Mouse (Mus musculus): ENCODE measurements at regions not wholly inside any gene's neighbourhood (a gene's known extent, or its start where the extent isn't known, plus 50 kb on each side); places are given as distances from the start of the nearest gene placed in this dataset.

DNA sequence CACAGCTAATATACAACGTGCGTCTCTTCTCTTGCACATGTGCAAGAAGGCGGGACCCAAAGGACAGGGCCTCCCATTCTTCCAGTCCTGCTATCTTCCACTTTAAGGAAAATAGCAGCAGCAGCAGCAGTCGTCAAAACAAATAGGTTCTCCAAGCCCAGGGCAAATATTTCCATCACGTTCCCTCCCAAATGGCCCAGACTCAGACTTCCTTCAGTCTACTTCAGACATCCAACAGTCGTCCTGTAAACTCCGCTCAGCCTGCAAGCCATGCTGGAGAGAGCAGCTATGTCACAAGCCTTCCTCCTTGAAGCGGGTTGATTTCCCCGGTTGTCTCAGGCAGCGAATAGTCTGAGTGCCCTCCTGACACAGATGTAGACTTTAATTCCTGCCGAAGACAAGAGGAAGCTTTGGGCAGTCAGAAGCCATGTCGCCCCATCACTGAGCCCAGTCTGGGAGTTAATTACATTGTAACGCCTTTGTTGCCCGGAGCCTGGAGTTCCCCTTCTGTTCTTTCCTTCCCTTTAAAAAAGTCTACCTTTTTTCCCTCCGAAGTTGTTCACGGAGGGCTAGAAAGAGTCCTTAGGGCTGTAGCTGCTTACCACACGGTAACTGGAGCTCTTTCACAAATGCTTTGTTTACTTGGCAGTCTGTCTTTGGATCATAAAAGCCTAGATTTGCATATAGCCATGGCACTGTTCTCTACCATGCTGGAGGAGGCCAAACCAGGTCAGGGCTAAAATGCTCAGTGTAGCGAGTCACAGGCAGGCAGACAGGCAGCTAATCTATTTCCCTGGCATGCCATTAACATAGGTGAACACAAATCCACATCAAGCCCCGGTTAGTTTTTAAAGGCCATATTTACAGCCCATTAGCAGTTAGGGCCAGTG lies 236.7 kb downstream of the Gm10260 start:
- peak; percentile 46 for DNase-seq

DNA sequence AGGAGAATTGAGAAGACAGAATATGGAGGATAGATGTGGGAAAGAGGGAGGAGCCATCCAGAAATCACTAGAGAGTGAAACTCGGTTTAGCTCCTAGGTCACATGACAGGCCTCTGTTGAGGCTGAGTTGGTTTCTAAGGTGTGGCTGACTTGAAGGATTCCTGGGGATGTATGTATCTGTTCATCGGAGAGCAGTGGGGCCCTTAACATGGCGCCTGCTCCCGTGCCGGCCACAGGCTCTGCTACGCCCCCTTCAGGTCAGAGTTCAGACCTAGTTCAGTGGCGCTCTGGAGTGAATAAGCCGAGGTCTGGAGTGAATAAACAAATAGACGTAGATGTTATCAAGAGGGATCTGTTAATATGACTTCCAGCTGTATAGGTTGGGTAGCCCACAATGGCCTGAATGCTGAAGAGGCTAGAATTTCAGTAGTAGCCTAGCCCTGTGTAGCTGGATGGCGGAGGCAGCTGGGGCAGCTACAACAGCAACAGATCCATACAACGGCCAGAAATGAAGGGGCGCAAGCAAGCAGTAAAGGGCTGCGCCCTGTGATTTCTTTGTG lies 239.4 kb downstream of the Gm10260 start:
- DNase-seq (no peak), ATAC-seq (ENCODE audit: low FRiP score, low TSS enrichment) (no peak)
- Histone ChIP-seq H3K4me1 (ENCODE audit: control insufficient read depth, insufficient read depth, low read length) (peaks cover 11% of the 10 kb centered on the region), H3K9ac (replicated peaks; ENCODE audit: low read length) (no peak overlapping the region), H3K4me3 (replicated peaks; ENCODE audit: low read depth, low read length) (no peak overlapping the region), H3K4me2 (ENCODE audit: low read length) (no peak overlapping the region), H3K9me3 (ENCODE audit: control insufficient read depth, low read length) (no peaks in the 10 kb centered on the region), H3K36me3 (ENCODE audit: control insufficient read depth, insufficient read depth, low read length) (no peaks in the 10 kb centered on the region), H3K27me3 (ENCODE audit: control insufficient read depth, insufficient read depth, low read length) (no peaks in the 10 kb centered on the region), H3K27ac (replicated peaks; ENCODE audit: low read depth, low read length) (no peak overlapping the region)
- WGBS: 92% methylated on average over 13 of the region's 13 CpGs

More for the DNA sequence above, 236.7 kb downstream of the Gm10260 start:
- Histone ChIP-seq H3K36me3 (ENCODE audit: control insufficient read depth, insufficient read depth, low read length) (no peaks in the 10 kb centered on the region), H3K27me3 (ENCODE audit: control insufficient read depth, insufficient read depth, low read length) (no peaks in the 10 kb centered on the region), H3K4me3 (replicated peaks; ENCODE audit: low read depth, low read length) (no peak overlapping the region), H3K9me3 (ENCODE audit: control insufficient read depth, low read length) (no peaks in the 10 kb centered on the region), H3K27ac (replicated peaks; ENCODE audit: low read depth, low read length) (peak overlapping the region; percentile 55), H3K4me1 (ENCODE audit: control insufficient read depth, insufficient read depth, low read length) (peaks cover 11% of the 10 kb centered on the region), H3K4me2 (ENCODE audit: low read length) (no peak overlapping the region; the same call in 1 of the 2 replicates), H3K9ac (replicated peaks; ENCODE audit: low read length) (0 out of 2 replicates have a peak overlapping the region, but pooled peaks have one; percentile 9)
- 30% methylated on average over 19 of the region's 19 CpGs for WGBS
- ATAC-seq (ENCODE audit: low FRiP score, low TSS enrichment): no peak

DNA sequence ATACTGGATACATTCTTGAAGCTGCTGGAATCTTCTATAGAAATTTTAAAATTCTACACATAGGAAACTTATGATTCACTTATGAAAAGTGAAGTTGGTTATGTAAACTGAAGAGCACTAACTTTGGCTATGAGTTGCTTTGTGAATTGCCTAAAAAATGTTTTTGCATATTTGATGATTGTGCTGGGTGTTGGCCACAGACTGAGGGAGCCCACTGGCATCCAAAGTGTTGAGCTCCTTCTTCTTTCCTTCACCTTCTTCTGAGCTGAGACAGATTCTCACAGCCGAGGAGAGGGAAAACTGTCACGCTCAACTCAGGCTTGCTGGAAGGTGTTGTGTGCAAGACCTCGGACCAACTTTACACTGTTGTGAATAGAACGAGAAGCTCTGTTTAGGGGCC lies 243.7 kb downstream of the Gm10260 start:
- no peak overlapping the region for H3K4me3 ChIP-seq (replicated peaks; ENCODE audit: low read depth, low read length)
- ATAC-seq (ENCODE audit: low FRiP score, low TSS enrichment) (no peak), DNase-seq (no peak)
- no peaks in the 10 kb centered on the region for H3K36me3 ChIP-seq (ENCODE audit: control insufficient read depth, insufficient read depth, low read length)
- peaks cover 6% of the 10 kb centered on the region for H3K4me1 ChIP-seq (ENCODE audit: control insufficient read depth, insufficient read depth, low read length)
- no peak overlapping the region for H3K9ac ChIP-seq (replicated peaks; ENCODE audit: low read length)
- H3K27ac ChIP-seq (replicated peaks; ENCODE audit: low read depth, low read length): no peak overlapping the region
- 94% methylated on average over 4 of the region's 4 CpGs for WGBS
- H3K27me3 ChIP-seq (ENCODE audit: control insufficient read depth, insufficient read depth, low read length): no peaks in the 10 kb centered on the region
- no peaks in the 10 kb centered on the region for H3K9me3 ChIP-seq (ENCODE audit: control insufficient read depth, low read length)
- H3K4me2 ChIP-seq (ENCODE audit: low read length): no peak overlapping the region

DNA sequence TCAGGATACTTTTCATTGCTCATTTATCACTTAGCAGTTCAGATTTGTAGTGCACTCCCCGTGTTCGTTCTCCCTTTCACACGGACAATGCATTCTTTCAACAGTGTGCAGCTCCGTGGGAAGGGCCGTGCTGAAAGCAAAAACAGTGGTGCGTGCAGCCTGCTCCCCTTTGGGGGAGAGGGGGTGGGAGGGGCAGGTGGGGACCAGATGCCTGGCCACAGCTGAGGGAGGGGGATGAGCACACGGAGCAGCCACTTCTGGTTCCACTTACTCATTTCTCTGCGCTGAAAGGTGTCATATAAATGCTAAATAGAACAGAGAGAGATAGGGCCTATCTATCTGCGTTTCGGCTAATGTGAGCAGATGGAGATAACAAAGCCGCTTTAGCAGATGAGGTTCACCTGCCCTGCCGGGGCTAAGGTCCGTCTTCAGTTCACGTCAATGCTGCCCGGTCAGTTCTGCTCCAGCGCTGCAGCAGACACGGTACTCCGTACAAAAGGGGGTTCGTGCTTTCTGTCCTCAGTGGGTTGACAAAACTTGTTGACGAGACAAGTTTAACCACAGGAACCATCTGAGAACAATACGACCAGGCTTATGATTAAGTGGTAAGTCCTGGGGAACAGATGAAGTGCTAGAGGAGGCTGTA lies 245.9 kb downstream of the Gm10260 start:
- Histone ChIP-seq H3K4me2 (ENCODE audit: low read length) (no peak overlapping the region), H3K27ac (replicated peaks; ENCODE audit: low read depth, low read length) (no peak overlapping the region), H3K4me3 (replicated peaks; ENCODE audit: low read depth, low read length) (no peak overlapping the region), H3K27me3 (ENCODE audit: control insufficient read depth, insufficient read depth, low read length) (no peaks in the 10 kb centered on the region), H3K4me1 (ENCODE audit: control insufficient read depth, insufficient read depth, low read length) (peaks cover 6% of the 10 kb centered on the region), H3K9me3 (ENCODE audit: control insufficient read depth, low read length) (no peaks in the 10 kb centered on the region), H3K9ac (replicated peaks; ENCODE audit: low read length) (no peak overlapping the region), H3K36me3 (ENCODE audit: control insufficient read depth, insufficient read depth, low read length) (no peaks in the 10 kb centered on the region)
- DNase-seq (peak; percentile 35), ATAC-seq (ENCODE audit: low FRiP score, low TSS enrichment) (no peak)
- 50% methylated on average over 21 of the region's 21 CpGs for WGBS

DNA sequence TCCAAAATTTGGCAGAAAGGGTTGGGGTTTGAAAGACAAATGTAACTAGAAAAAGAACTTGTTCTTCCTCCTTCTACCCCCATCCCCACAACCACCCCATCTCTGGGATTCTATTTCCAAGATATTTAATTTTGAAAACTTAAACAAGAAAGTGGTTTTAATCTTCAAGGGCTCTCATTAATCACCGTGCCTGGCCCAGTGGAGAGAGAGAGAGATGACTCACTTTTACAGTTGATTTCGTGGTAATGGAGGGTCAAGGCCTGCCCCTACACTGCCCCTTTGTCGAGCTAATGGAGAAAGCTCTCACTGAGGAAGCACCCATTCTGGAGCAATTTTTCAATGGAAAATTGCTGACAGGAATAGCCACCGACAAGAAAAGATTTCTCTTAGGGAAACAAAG lies 247.9 kb downstream of the Gm10260 start:
- H3K4me2 ChIP-seq (ENCODE audit: low read length): no peak overlapping the region
- H3K4me1 ChIP-seq (ENCODE audit: control insufficient read depth, insufficient read depth, low read length): peaks cover 6% of the 10 kb centered on the region
- no peak for DNase-seq
- ATAC-seq (ENCODE audit: low FRiP score, low TSS enrichment): no peak
- no peak overlapping the region for H3K27ac ChIP-seq (replicated peaks; ENCODE audit: low read depth, low read length)
- H3K9me3 ChIP-seq (ENCODE audit: control insufficient read depth, low read length): no peaks in the 10 kb centered on the region
- H3K36me3 ChIP-seq (ENCODE audit: control insufficient read depth, insufficient read depth, low read length): no peaks in the 10 kb centered on the region
- 84% methylated on average over 4 of the region's 4 CpGs for WGBS
- no peak overlapping the region for H3K4me3 ChIP-seq (replicated peaks; ENCODE audit: low read depth, low read length)
- no peak overlapping the region for H3K9ac ChIP-seq (replicated peaks; ENCODE audit: low read length)
- H3K27me3 ChIP-seq (ENCODE audit: control insufficient read depth, insufficient read depth, low read length): no peaks in the 10 kb centered on the region

DNA sequence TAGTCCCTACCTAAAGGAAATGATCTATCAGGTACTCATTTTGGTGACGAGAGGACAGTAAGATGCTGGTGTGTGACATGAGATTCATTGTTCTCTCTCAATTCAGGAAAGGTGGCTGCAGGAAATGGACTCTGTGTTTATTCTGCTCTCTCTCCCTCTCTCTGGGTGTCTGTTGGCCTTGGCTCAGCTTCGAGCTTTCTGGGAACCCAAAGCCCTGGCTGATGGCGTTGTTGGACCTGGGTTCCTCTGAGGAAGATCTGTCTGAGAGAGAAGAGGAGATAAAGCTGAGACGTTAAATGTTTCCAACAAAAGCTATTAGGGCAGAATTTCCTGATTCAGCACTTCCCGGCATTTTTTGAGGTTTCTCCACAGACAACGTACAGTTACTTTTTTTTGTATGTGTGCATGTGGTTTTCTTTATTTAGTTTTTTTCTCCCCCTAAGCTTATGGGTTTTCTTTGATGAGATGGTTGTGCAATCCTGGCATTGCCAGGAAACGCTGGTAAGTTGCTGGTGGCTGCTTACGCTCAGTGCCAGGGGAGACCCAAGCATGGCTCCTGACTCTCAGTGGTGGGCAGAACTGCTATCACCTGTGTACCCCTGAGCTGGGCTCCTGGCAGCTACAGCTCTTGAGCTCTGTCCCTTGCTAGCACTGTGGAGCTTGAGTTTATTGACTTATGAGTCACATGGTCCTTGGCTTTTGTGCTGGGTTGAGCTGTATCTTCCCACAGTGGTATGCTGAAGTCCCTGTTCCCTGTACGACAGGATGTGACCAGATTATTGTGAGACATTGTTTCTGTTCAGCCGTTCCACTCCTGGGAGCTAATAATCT lies 249.8 kb downstream of the Gm10260 start:
- H3K4me2 ChIP-seq (ENCODE audit: low read length): no peak overlapping the region
- DNase-seq: no peak
- no peak overlapping the region for H3K4me3 ChIP-seq (replicated peaks; ENCODE audit: low read depth, low read length)
- H3K4me1 ChIP-seq (ENCODE audit: control insufficient read depth, insufficient read depth, low read length): peaks cover 6% of the 10 kb centered on the region
- H3K27ac ChIP-seq (replicated peaks; ENCODE audit: low read depth, low read length): no peak overlapping the region
- 75% methylated on average over 10 of the region's 10 CpGs for WGBS
- no peak for ATAC-seq (ENCODE audit: low FRiP score, low TSS enrichment)
- no peaks in the 10 kb centered on the region for H3K9me3 ChIP-seq (ENCODE audit: control insufficient read depth, low read length)
- H3K9ac ChIP-seq (replicated peaks; ENCODE audit: low read length): no peak overlapping the region
- H3K27me3 ChIP-seq (ENCODE audit: control insufficient read depth, insufficient read depth, low read length): no peaks in the 10 kb centered on the region
- no peaks in the 10 kb centered on the region for H3K36me3 ChIP-seq (ENCODE audit: control insufficient read depth, insufficient read depth, low read length)

DNA sequence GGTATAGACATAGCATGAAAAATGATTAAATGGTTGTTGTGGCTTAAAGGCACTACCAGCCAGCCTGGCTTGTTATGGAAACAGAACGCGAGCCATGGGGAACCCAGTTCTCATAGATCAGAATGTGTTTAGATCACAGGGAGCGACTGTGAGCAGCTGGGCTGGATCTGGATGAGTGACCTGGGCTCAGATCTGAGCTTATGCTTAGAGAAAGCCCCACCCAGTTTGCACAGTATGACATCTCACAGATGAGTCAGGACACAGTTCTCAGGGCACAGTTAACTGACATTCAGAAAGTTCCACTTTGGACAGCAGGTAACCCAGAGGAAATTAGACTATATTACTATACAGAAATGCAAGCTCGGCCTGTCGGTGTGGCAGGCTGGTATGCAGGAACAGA lies 255.5 kb downstream of the Gm10260 start:
- Histone ChIP-seq H3K27ac (replicated peaks; ENCODE audit: low read depth, low read length) (no peak overlapping the region), H3K9me3 (ENCODE audit: control insufficient read depth, low read length) (no peaks in the 10 kb centered on the region), H3K4me1 (ENCODE audit: control insufficient read depth, insufficient read depth, low read length) (no peaks in the 10 kb centered on the region), H3K36me3 (ENCODE audit: control insufficient read depth, insufficient read depth, low read length) (no peaks in the 10 kb centered on the region), H3K9ac (replicated peaks; ENCODE audit: low read length) (no peak overlapping the region), H3K4me2 (ENCODE audit: low read length) (no peak overlapping the region), H3K4me3 (replicated peaks; ENCODE audit: low read depth, low read length) (no peak overlapping the region), H3K27me3 (ENCODE audit: control insufficient read depth, insufficient read depth, low read length) (no peaks in the 10 kb centered on the region)
- ATAC-seq (ENCODE audit: low FRiP score, low TSS enrichment) (no peak), DNase-seq (no peak)
- WGBS: 81% methylated on average over 5 of the region's 5 CpGs

DNA sequence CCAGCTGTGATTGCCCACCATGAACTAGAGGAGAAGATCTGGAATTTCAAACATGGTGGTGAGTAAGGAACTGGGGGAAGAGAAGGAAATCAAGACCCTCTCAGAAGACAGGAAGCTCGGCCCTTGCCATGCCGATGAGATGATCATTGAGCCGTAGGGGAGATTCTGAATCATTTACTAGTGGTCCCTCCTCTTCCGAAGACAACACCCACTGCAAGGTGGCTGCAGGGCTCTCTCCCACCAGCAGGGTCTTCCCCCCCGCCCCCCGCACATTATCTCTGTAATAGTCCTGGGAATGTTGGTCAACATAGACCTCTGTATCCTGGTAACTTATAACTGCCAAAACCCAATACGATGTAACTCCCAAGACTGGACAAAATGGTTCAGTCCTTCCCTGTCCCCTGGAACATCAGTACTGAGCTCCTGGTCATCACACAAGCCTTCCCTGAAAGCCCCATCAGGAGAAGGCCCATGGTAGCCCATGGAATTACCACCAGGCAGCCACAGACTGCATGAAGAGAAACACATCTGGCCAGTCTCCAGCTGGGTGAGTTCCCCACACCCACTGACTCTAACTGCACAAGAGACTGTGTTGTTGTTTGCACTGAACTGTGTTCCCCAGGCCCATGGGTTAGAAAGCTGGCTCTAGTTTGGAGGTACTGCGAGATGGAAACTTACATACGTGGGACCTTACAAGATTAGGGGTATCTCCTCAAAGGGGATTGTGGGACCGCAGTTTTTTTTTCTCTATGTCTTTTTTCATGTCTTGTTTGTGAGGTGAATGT lies 256.3 kb downstream of the Gm10260 start:
- no peak for ATAC-seq (ENCODE audit: low FRiP score, low TSS enrichment)

More for the DNA sequence above, 256.3 kb downstream of the Gm10260 start:
- DNase-seq: no peak
- no peak overlapping the region for H3K9ac ChIP-seq (replicated peaks; ENCODE audit: low read length)
- H3K27ac ChIP-seq (replicated peaks; ENCODE audit: low read depth, low read length): no peak overlapping the region
- no peak overlapping the region for H3K4me2 ChIP-seq (ENCODE audit: low read length)
- H3K9me3 ChIP-seq (ENCODE audit: control insufficient read depth, low read length): no peaks in the 10 kb centered on the region
- no peak overlapping the region for H3K4me3 ChIP-seq (replicated peaks; ENCODE audit: low read depth, low read length)
- no peaks in the 10 kb centered on the region for H3K36me3 ChIP-seq (ENCODE audit: control insufficient read depth, insufficient read depth, low read length)
- H3K27me3 ChIP-seq (ENCODE audit: control insufficient read depth, insufficient read depth, low read length): no peaks in the 10 kb centered on the region
- H3K4me1 ChIP-seq (ENCODE audit: control insufficient read depth, insufficient read depth, low read length): no peaks in the 10 kb centered on the region
- 98% methylated on average over 10 of the region's 10 CpGs for WGBS

Measured in midbrain, embryonic 14.5 days (tissue).